Mouse (Mus musculus): Measurements from ENCODE around the gene Gm49721. TPM values are rescaled to one million over a fixed set of nuclear protein-coding genes. Genes with fewer than 3 reads are reported as not detected.

The Gm49721 gene
- polyA plus RNA-seq, 1 experiment, result not detected

Other genes starting within 250 kb of the Gm49721 start
- gene Ezr, start 196.1 kb upstream of the Gm49721 start, polyA plus RNA-seq (2012; ENCODE audit: insufficient read depth, low replicate concordance), result 7.8 and 123 TPM in 2 replicates
- 17.3 and 31.1 TPM in 2 replicates for gene Rsph3b, start 30.2 kb upstream of the Gm49721 start, polyA plus RNA-seq (2012; ENCODE audit: insufficient read depth, low replicate concordance)
- gene Tagap1, start 17.7 kb upstream of the Gm49721 start, polyA plus RNA-seq (2012; ENCODE audit: insufficient read depth, low replicate concordance), result 2.2 TPM in 1 of 2 replicates, not detected in the other
- gene Rnaset2b, start 8.3 kb upstream of the Gm49721 start, polyA plus RNA-seq (2012; ENCODE audit: insufficient read depth, low replicate concordance), result 274 and 598 TPM in 2 replicates
- gene Gm1604a, start 46.7 kb downstream of the Gm49721 start, polyA plus RNA-seq (2012; ENCODE audit: insufficient read depth, low replicate concordance), result 1.2 and 3.0 TPM in 2 replicates
- gene Rps6ka2, start 191.2 kb downstream of the Gm49721 start, polyA plus RNA-seq (2012; ENCODE audit: insufficient read depth, low replicate concordance), result 0.09 TPM in 1 of 2 replicates, not detected in the other